Mouse (Mus musculus) MEL (cell line): ENCODE data around the gene Fsip1. TPM values are rescaled to one million over a fixed set of nuclear protein-coding genes. Genes with fewer than 3 reads are reported as not detected.

Experiments used
- DNase-seq: peaks from one replicate; pipeline ENCODE4 v3.0.0; 2011; ENCODE audit warnings: low read depth, low spot score
- H3K27ac ChIP-seq: 2 replicates; pipeline ENCODE4 v1.5.1; 2012; ENCODE audit warnings: low read depth, mild to moderate bottlenecking, control low read depth, low read length, moderate library complexity; ENCODE audit not compliant: control insufficient read depth
- H3K27me3 ChIP-seq, 2 experiments: fragments of 150-350 bp in 1 of 2; sonication (generic) in 1 of 2; 2 replicates each; pipeline ENCODE4 v1.6.1; 2012; ENCODE audit warnings: low read length in 2 of 2, mild to moderate bottlenecking in 2 of 2, improper control_type of control experiment in 1 of 2, moderate library complexity in 1 of 2; ENCODE audit not compliant: insufficient read depth in 2 of 2, control insufficient read depth in 1 of 2
- H3K36me3 ChIP-seq, 2 experiments: 2 replicates each; pipeline ENCODE4 v1.6.1; 2012 to 2014; ENCODE audit warnings: low read length in 2 of 2, improper control_type of control experiment in 1 of 2, inconsistent platforms in 1 of 2, mild to moderate bottlenecking in 1 of 2; ENCODE audit not compliant: insufficient read depth in 2 of 2, control insufficient read depth in 1 of 2
- H3K4me1 ChIP-seq, 2 experiments: fragments of 150-350 bp in 1 of 2; sonication (generic) in 1 of 2; 2 replicates each; pipeline ENCODE4 v1.6.1; 2012; ENCODE audit warnings: low read length in 2 of 2, improper control_type of control experiment in 1 of 2, mild to moderate bottlenecking in 1 of 2; ENCODE audit not compliant: insufficient read depth in 2 of 2, control insufficient read depth in 1 of 2
- H3K4me3 ChIP-seq, 2 experiments: fragments of 150-350 bp in 1 of 2; sonication (generic) in 1 of 2; 2 replicates each; pipeline ENCODE4 v1.5.1; 2012; ENCODE audit warnings: low read depth in 2 of 2, low read length in 2 of 2, mild to moderate bottlenecking in 2 of 2, moderate library complexity in 2 of 2, control low read depth in 1 of 2, improper control_type of control experiment in 1 of 2; ENCODE audit not compliant: control insufficient read depth in 1 of 2, insufficient read depth in 1 of 2
- H3K79me2 ChIP-seq: 2 replicates; pipeline ENCODE4 v1.6.1; 2012; ENCODE audit warnings: mild to moderate bottlenecking, low read length, moderate library complexity; ENCODE audit not compliant: control insufficient read depth, poor library complexity, insufficient read depth
- H3K9ac ChIP-seq: 2 replicates; pipeline ENCODE4 v1.6.1; 2012; ENCODE audit warnings: low read depth, mild to moderate bottlenecking, control low read depth, low read length, moderate library complexity; ENCODE audit not compliant: control insufficient read depth, poor library complexity, severe bottlenecking
- H3K9me3 ChIP-seq: fragments of 150-350 bp; sonication (generic); replicated peaks from 2 replicates; pipeline ENCODE4 v1.6.1; 2012; ENCODE audit warnings: mild to moderate bottlenecking, low read length, improper control_type of control experiment, moderate library complexity; ENCODE audit not compliant: insufficient read depth
- BHLHE40 ChIP-seq: IDR thresholded peaks from 2 replicates; pipeline ENCODE4 v1.6.1; 2012; ENCODE audit warnings: low read depth, mild to moderate bottlenecking, inconsistent platforms, low read length, improper control_type of control experiment, borderline replicate concordance
- CHD1 ChIP-seq: IDR thresholded peaks from 2 replicates; pipeline ENCODE4 v1.6.1; 2012; ENCODE audit warnings: low read depth, mild to moderate bottlenecking, inconsistent platforms, low read length, improper control_type of control experiment
- CTCF ChIP-seq, 3 experiments: IDR thresholded peaks in 2 of 3; conservative IDR thresholded peaks in 1 of 3; 2 replicates each; pipeline ENCODE4 v1.5.1; 2011 to 2012; ENCODE audit warnings: low read length in 3 of 3, low read depth in 2 of 3, mild to moderate bottlenecking in 2 of 3, improper control_type of control experiment in 1 of 3, inconsistent platforms in 1 of 3, mixed read lengths in 1 of 3, moderate library complexity in 1 of 3; ENCODE audit not compliant: control insufficient read depth in 1 of 3, insufficient read depth in 1 of 3, poor library complexity in 1 of 3, severe bottlenecking in 1 of 3
- ELF1 ChIP-seq: IDR thresholded peaks from 2 replicates; pipeline ENCODE4 v1.6.1; 2014; ENCODE audit warnings: low read depth, mild to moderate bottlenecking, inconsistent platforms, low read length, improper control_type of control experiment, moderate library complexity
- ETS1 ChIP-seq: IDR thresholded peaks from 2 replicates; pipeline ENCODE4 v1.6.1; 2012; ENCODE audit warnings: low read depth, mild to moderate bottlenecking, inconsistent platforms, low read length, improper control_type of control experiment, moderate library complexity
- GATA1 ChIP-seq: IDR thresholded peaks from 2 replicates; pipeline ENCODE4 v1.6.1; 2011; ENCODE audit warnings: low read depth, low read length, improper control_type of control experiment
- HCFC1 ChIP-seq: IDR thresholded peaks from 2 replicates; pipeline ENCODE4 v1.6.1; 2012; ENCODE audit warnings: low read depth, mild to moderate bottlenecking, inconsistent platforms, low read length, improper control_type of control experiment, moderate library complexity
- MAZ ChIP-seq: IDR thresholded peaks from 2 replicates; pipeline ENCODE4 v1.6.1; 2012; ENCODE audit warnings: low read depth, mild to moderate bottlenecking, inconsistent platforms, low read length, improper control_type of control experiment
- MYB ChIP-seq: IDR thresholded peaks from 2 replicates; pipeline ENCODE4 v1.6.1; 2011; ENCODE audit warnings: mild to moderate bottlenecking, low read depth, low read length, improper control_type of control experiment
- NELFE ChIP-seq: IDR thresholded peaks from 2 replicates; pipeline ENCODE4 v1.6.1; 2011; ENCODE audit warnings: low read depth, low read length, improper control_type of control experiment
- NRF1 ChIP-seq: IDR thresholded peaks from 2 replicates; pipeline ENCODE4 v1.6.1; 2014; ENCODE audit warnings: low read depth, mild to moderate bottlenecking, inconsistent platforms, low read length, improper control_type of control experiment, moderate library complexity; ENCODE audit not compliant: poor library complexity, insufficient read depth, severe bottlenecking
- RAD21 ChIP-seq: IDR thresholded peaks from 2 replicates; pipeline ENCODE4 v1.6.1; 2011; ENCODE audit warnings: mild to moderate bottlenecking, low read depth, low read length, improper control_type of control experiment
- SIN3A ChIP-seq: IDR thresholded peaks from 2 replicates; pipeline ENCODE4 v1.6.1; 2012; ENCODE audit warnings: low read length, improper control_type of control experiment, inconsistent platforms
- UBTF ChIP-seq: IDR thresholded peaks from 2 replicates; pipeline ENCODE4 v1.6.1; 2012; ENCODE audit warnings: low read depth, mild to moderate bottlenecking, inconsistent platforms, low read length, improper control_type of control experiment, moderate library complexity, borderline replicate concordance; ENCODE audit not compliant: insufficient read depth
- USF1 ChIP-seq: IDR thresholded peaks from 2 replicates; pipeline ENCODE4 v1.6.1; 2014; ENCODE audit warnings: low read depth, mild to moderate bottlenecking, inconsistent platforms, low read length, improper control_type of control experiment, moderate library complexity
- USF2 ChIP-seq, 2 experiments: IDR thresholded peaks; 2 replicates each; pipeline ENCODE4 v1.6.1; 2011 to 2012; ENCODE audit warnings: improper control_type of control experiment in 2 of 2, low read length in 2 of 2, borderline replicate concordance in 1 of 2, inconsistent platforms in 1 of 2, low read depth in 1 of 2, mild to moderate bottlenecking in 1 of 2; ENCODE audit not compliant: insufficient read depth in 1 of 2
- ZC3H11A ChIP-seq: IDR thresholded peaks from 2 replicates; pipeline ENCODE4 v1.6.1; 2012; ENCODE audit warnings: low read depth, mild to moderate bottlenecking, inconsistent platforms, low read length, improper control_type of control experiment
- ZKSCAN1 ChIP-seq: IDR thresholded peaks from 2 replicates; pipeline ENCODE4 v1.6.1; 2012; ENCODE audit warnings: low read depth, mild to moderate bottlenecking, inconsistent platforms, low read length, improper control_type of control experiment, moderate library complexity
- ZMIZ1 ChIP-seq: IDR thresholded peaks from 2 replicates; pipeline ENCODE4 v1.6.1; 2012; ENCODE audit warnings: low read depth, mild to moderate bottlenecking, inconsistent platforms, low read length, improper control_type of control experiment, moderate library complexity
- polyA plus RNA-seq, 2 experiments: library from polyadenylated mRNA; stranded (reverse) in 1 of 2; unstranded in 1 of 2; fragments of >175 nt in 1 of 2; fragments of >200 nt in 1 of 2; gene quantifications; 2 replicates each; pipeline versions ENCODE4 v1.2.1 to v1.2.4; 2012; ENCODE audit warnings: low replicate concordance in 2 of 2, low read depth in 1 of 2; ENCODE audit not compliant: insufficient read length in 2 of 2, insufficient read depth in 1 of 2, missing spikeins in 1 of 2
- total RNA-seq: library from RNA; depleted of rRNA; stranded (reverse); fragments of 300-350 nt; gene quantifications from 2 replicates; pipeline ENCODE4 v1.2.3, GENCODE M21; 2012

The Fsip1 gene
- total and polyA plus RNA-seq, 3 experiments: not detected

GRCm38 (mm10) chr2:118111116-118111487 lies 145.7 kb downstream of the Fsip1 start:
- Histone ChIP-seq H3K4me3 (no peak overlapping the region), H3K27ac (no peak overlapping the region), H3K79me2 (no peaks in the 10 kb centered on the region), H3K9ac (no peak overlapping the region), H3K4me1 (no peaks in the 10 kb centered on the region), H3K36me3 (no peaks in the 10 kb centered on the region), H3K9me3 (no peaks in the 10 kb centered on the region), H3K27me3 (no peaks in the 10 kb centered on the region)
- TF ChIP-seq MAZ (no peak), MYB (no peak), ZKSCAN1 (no peak), CTCF (IDR thresholded peaks at IDR 0.05 in 2 of 3, conservative IDR thresholded peaks at IDR 0.05 in 1 of 3; ENCODE audit: control insufficient read depth in 1 of 3, insufficient read depth in 1 of 3, low read depth in 2 of 3, low read length in 3 of 3, poor library complexity in 1 of 3, severe bottlenecking in 1 of 3) (no peak)
- no peak for DNase-seq

- no peaks in the 10 kb centered on the region for H3K36me3 ChIP-seq
- no peaks in the 10 kb centered on the region for H3K27me3 ChIP-seq
- DNase-seq: no peak
- no peak overlapping the region for H3K4me3 ChIP-seq
- no peaks in the 10 kb centered on the region for H3K9me3 ChIP-seq
- H3K9ac ChIP-seq: no peak overlapping the region
- no peaks in the 10 kb centered on the region for H3K4me1 ChIP-seq
- no peak for TF ChIP-seq ZMIZ1
- no peak for TF ChIP-seq GATA1
- TF ChIP-seq NELFE: no peak
- no peak for TF ChIP-seq USF1
- no peak overlapping the region for H3K27ac ChIP-seq
- H3K79me2 ChIP-seq: no peaks in the 10 kb centered on the region
Measured at GRCm38 (mm10) chr2:118110225-118110915, 146.4 kb downstream of the Fsip1 start.

- Histone ChIP-seq H3K36me3 (no peaks in the 10 kb centered on the region), H3K4me1 (no peaks in the 10 kb centered on the region), H3K27me3 (no peaks in the 10 kb centered on the region), H3K79me2 (no peaks in the 10 kb centered on the region), H3K4me3 (no peak overlapping the region), H3K9me3 (no peaks in the 10 kb centered on the region), H3K9ac (no peak overlapping the region), H3K27ac (no peak overlapping the region)
- TF ChIP-seq ZMIZ1 (no peak), ZKSCAN1 (no peak), NRF1 (no peak), MAZ (no peak), UBTF (no peak), HCFC1 (no peak), CHD1 (no peak), RAD21 (no peak), GATA1 (no peak), USF2 (IDR thresholded peaks at IDR 0.05; ENCODE audit: borderline replicate concordance in 1 of 2, insufficient read depth in 1 of 2, low read depth in 1 of 2, low read length in 2 of 2) (no peak), ZC3H11A (no peak), NELFE (no peak), ELF1 (no peak), SIN3A (no peak), BHLHE40 (no peak), USF1 (no peak), ETS1 (no peak)
- no peak for DNase-seq
Measured at GRCm38 (mm10) chr2:118102169-118102568, 154.6 kb downstream of the Fsip1 start.
